Mouse (Mus musculus): ENCODE results near the gene Ubr4. TPM values are rescaled to one million over a fixed set of nuclear protein-coding genes. Genes with fewer than 3 reads are reported as not detected.

Ubr4 gene
- 37.4 and 41.1 TPM in 2 replicates for polyA plus RNA-seq (2015; fragmentation: Nextera tagmentation; extraction: Ambion mirVana)

GRCm38 (mm10) chr4:139351931-139352711 lies at the start of gene Ubr4, which contains the start of the genes Mrto4 and Emc1:
Ubr4 (plus strand) TSS chr4:139352609.
Mrto4 (minus strand) TSS chr4:139352576.
Emc1 (plus strand) TSS chr4:139352587.

GRCm38 (mm10) chr4:139310171-139310898 lies 42.1 kb upstream of the Ubr4 start, which contains the start of the genes Pqlc2 and Akr7a5:
Pqlc2 (minus strand) TSS chr4:139310708.
Akr7a5 (plus strand) TSS chr4:139310744.

GRCm38 (mm10) chr4:139530248-139530647 lies 177.8 kb downstream of the Ubr4 start, which contains the start of gene Iffo2:
Iffo2 (plus strand) TSS chr4:139530548.

Other genes starting within 250 kb of the Ubr4 start
- 465 and 495 TPM in 2 replicates for gene Minos1, start 221.5 kb upstream of the Ubr4 start, polyA plus RNA-seq (2015; fragmentation: Nextera tagmentation; extraction: Ambion mirVana)
- 193 and 226 TPM in 2 replicates for gene Capzb, start 159.7 kb upstream of the Ubr4 start, polyA plus RNA-seq (2015; fragmentation: Nextera tagmentation; extraction: Ambion mirVana)
- 9.5 and 9.8 TPM in 2 replicates for gene Pqlc2, start 41.9 kb upstream of the Ubr4 start, polyA plus RNA-seq (2015; fragmentation: Nextera tagmentation; extraction: Ambion mirVana)
- gene Akr7a5, start 41.9 kb upstream of the Ubr4 start, polyA plus RNA-seq (2015; fragmentation: Nextera tagmentation; extraction: Ambion mirVana), result 34.2 and 38.0 TPM in 2 replicates
- gene Mrto4, start within 50 bp of the Ubr4 start, polyA plus RNA-seq (2015; fragmentation: Nextera tagmentation; extraction: Ambion mirVana), result 85.3 and 97.9 TPM in 2 replicates
- gene Emc1, start within 50 bp of the Ubr4 start, polyA plus RNA-seq (2015; fragmentation: Nextera tagmentation; extraction: Ambion mirVana), result 13.9 and 15.3 TPM in 2 replicates
- 1.7 and 2.7 TPM in 2 replicates for gene Iffo2, start 177.9 kb downstream of the Ubr4 start, polyA plus RNA-seq (2015; fragmentation: Nextera tagmentation; extraction: Ambion mirVana)

Data from spleen, postnatal 0 days (tissue).